Mouse (Mus musculus) lung, adult 2 months (tissue): ENCODE measurements around the gene Pptc7.

Experiments
- CTCF ChIP-seq: fragments of 200-500 bp; IDR thresholded peaks from 2 replicates; pipeline ENCODE4 v1.5.1; 2011; ENCODE audit warnings: mild to moderate bottlenecking, low read length, control low read depth; ENCODE audit not compliant: insufficient read depth
- POLR2A ChIP-seq: fragments of 200-500 bp; IDR thresholded peaks from 2 replicates; pipeline ENCODE4 v1.6.1; 2011; ENCODE audit warnings: low read depth, mild to moderate bottlenecking, control low read depth, low read length, borderline replicate concordance; ENCODE audit errors: extremely low read depth

- no peak for TF ChIP-seq CTCF
- TF ChIP-seq POLR2A, result no peak
Measured at GRCm38 (mm10) chr5:122327283-122327682, 43.1 kb downstream of the Pptc7 start.
